Mouse (Mus musculus): ENCODE results near the gene Dnajc15. TPM values are rescaled to one million over a fixed set of nuclear protein-coding genes. Genes with fewer than 3 reads are reported as not detected.
"Not testable (repeated sequence)": the region's sequence is repeated elsewhere in the genome, so short reads cannot be mapped to it uniquely, and the experiment has no call there.

The Dnajc15 gene
- polyA plus RNA-seq, 1 experiment from 2014 or later, result 122 TPM

- 77% methylated on average over 3 of the region's 3 CpGs for WGBS
- no peak for ATAC-seq (ENCODE audit: extremely low read depth, insufficient number of reproducible peaks, low FRiP score, low TSS enrichment)
- no peak overlapping the region for H3K4me2 ChIP-seq
- H3K27ac ChIP-seq (replicated peaks), result no peak overlapping the region
- H3K9ac ChIP-seq, result no peak overlapping the region
- no peaks in the 10 kb centered on the region for H3K4me1 ChIP-seq
- no peaks in the 10 kb centered on the region for H3K36me3 ChIP-seq
- H3K9me3 ChIP-seq, result peaks cover 5% of the 10 kb centered on the region; the same call in 1 of the 2 replicates
- H3K27me3 ChIP-seq (replicated peaks), result no peaks in the 10 kb centered on the region
- H3K4me3 ChIP-seq, result no peak overlapping the region
Measured at GRCm38 (mm10) chr14:77886376-77886775, 11.5 kb upstream of the Dnajc15 start.

- no peak overlapping the region for H3K4me3 ChIP-seq
- no peak overlapping the region for H3K27ac ChIP-seq (replicated peaks)
- H3K4me1 ChIP-seq, result no peaks in the 10 kb centered on the region
- H3K9me3 ChIP-seq, result no peaks in the 10 kb centered on the region
- no peak for ATAC-seq (ENCODE audit: extremely low read depth, insufficient number of reproducible peaks, low FRiP score, low TSS enrichment)
- H3K36me3 ChIP-seq, result no peaks in the 10 kb centered on the region
- H3K27me3 ChIP-seq (replicated peaks), result no peaks in the 10 kb centered on the region
- 65% methylated on average over 6 of the region's 6 CpGs for WGBS
- H3K4me2 ChIP-seq, result no peak overlapping the region
- H3K9ac ChIP-seq, result no peak overlapping the region
Measured at GRCm38 (mm10) chr14:77882669-77883068, 7.7 kb upstream of the Dnajc15 start.

- H3K27me3 ChIP-seq (replicated peaks), result no peaks in the 10 kb centered on the region
- H3K4me2 ChIP-seq, result no peak overlapping the region
- 77% methylated on average over 1 of the region's 1 CpGs for WGBS
- H3K4me3 ChIP-seq, result no peak overlapping the region
- H3K4me1 ChIP-seq, result no peaks in the 10 kb centered on the region
- H3K9me3 ChIP-seq, result no peaks in the 10 kb centered on the region
- no peak for ATAC-seq (ENCODE audit: extremely low read depth, insufficient number of reproducible peaks, low FRiP score, low TSS enrichment)
- H3K27ac ChIP-seq (replicated peaks), result no peak overlapping the region
- H3K9ac ChIP-seq, result no peak overlapping the region
- no peaks in the 10 kb centered on the region for H3K36me3 ChIP-seq
Measured at GRCm38 (mm10) chr14:77881998-77882397, 7.1 kb upstream of the Dnajc15 start.

GRCm38 (mm10) chr14:77877876-77878275 is 3.0 kb upstream of the Dnajc15 start:
- 72% methylated on average over 2 of the region's 2 CpGs for WGBS

GRCm38 (mm10) chr14:77876199-77876598 is 1.3 kb upstream of the Dnajc15 start:
- H3K27ac ChIP-seq (replicated peaks), result no peak overlapping the region
- peaks cover 13% of the 10 kb centered on the region for H3K4me1 ChIP-seq
- H3K9me3 ChIP-seq, result no peaks in the 10 kb centered on the region
- H3K4me3 ChIP-seq, result no peak overlapping the region
- H3K9ac ChIP-seq, result no peak overlapping the region
- H3K4me2 ChIP-seq, result no peak overlapping the region
- no peaks in the 10 kb centered on the region for H3K27me3 ChIP-seq (replicated peaks)
- 88% methylated on average over 1 of the region's 1 CpGs for WGBS
- H3K36me3 ChIP-seq, result peaks cover 4% of the 10 kb centered on the region; the same call in 1 of the 2 replicates
- ATAC-seq (ENCODE audit: extremely low read depth, insufficient number of reproducible peaks, low FRiP score, low TSS enrichment), result no peak

More at GRCm38 (mm10) chr14:77877876-77878275, 3.0 kb upstream of the Dnajc15 start:
- not testable (repeated sequence) for H3K9me3 ChIP-seq; H3K9ac ChIP-seq; H3K27me3 ChIP-seq (replicated peaks); ATAC-seq (ENCODE audit: extremely low read depth, insufficient number of reproducible peaks, low FRiP score, low TSS enrichment); H3K4me2 ChIP-seq; H3K36me3 ChIP-seq; H3K27ac ChIP-seq (replicated peaks); H3K4me3 ChIP-seq
- H3K4me1 ChIP-seq, result peaks cover 13% of the 10 kb centered on the region

GRCm38 (mm10) chr14:77871380-77871975 is 3.4 kb downstream of the Dnajc15 start:
- Histone ChIP-seq H3K9me3 (no peaks in the 10 kb centered on the region), H3K9ac (no peak overlapping the region), H3K36me3 (peaks cover 19% of the 10 kb centered on the region; the same call in 1 of the 2 replicates), H3K4me3 (no peak overlapping the region), H3K27ac (replicated peaks) (no peak overlapping the region), H3K4me1 (peaks cover 13% of the 10 kb centered on the region), H3K27me3 (replicated peaks) (no peaks in the 10 kb centered on the region), H3K4me2 (no peak overlapping the region)
- no peak for ATAC-seq (ENCODE audit: extremely low read depth, insufficient number of reproducible peaks, low FRiP score, low TSS enrichment)
- 87% methylated on average over 6 of the region's 6 CpGs for WGBS

GRCm38 (mm10) chr14:77870926-77871325 is 4.0 kb downstream of the Dnajc15 start:
- Histone ChIP-seq H3K36me3 (peaks cover 19% of the 10 kb centered on the region; the same call in 1 of the 2 replicates), H3K27me3 (replicated peaks) (no peaks in the 10 kb centered on the region), H3K4me2 (no peak overlapping the region), H3K27ac (replicated peaks) (no peak overlapping the region), H3K9me3 (no peaks in the 10 kb centered on the region), H3K4me1 (peaks cover 13% of the 10 kb centered on the region), H3K9ac (no peak overlapping the region), H3K4me3 (no peak overlapping the region)
- no peak for ATAC-seq (ENCODE audit: extremely low read depth, insufficient number of reproducible peaks, low FRiP score, low TSS enrichment)
- WGBS, result 79% methylated on average over 3 of the region's 3 CpGs

- H3K9me3 ChIP-seq, result no peaks in the 10 kb centered on the region
- peaks cover 19% of the 10 kb centered on the region; the same call in 1 of the 2 replicates for H3K36me3 ChIP-seq
- H3K4me2 ChIP-seq, result no peak overlapping the region
- H3K9ac ChIP-seq, result no peak overlapping the region
- peaks cover 5% of the 10 kb centered on the region; the same call in 1 of the 2 replicates for H3K4me1 ChIP-seq
- 90% methylated on average over 5 of the region's 5 CpGs for WGBS
- ATAC-seq (ENCODE audit: extremely low read depth, insufficient number of reproducible peaks, low FRiP score, low TSS enrichment), result no peak
- no peak overlapping the region for H3K27ac ChIP-seq (replicated peaks)
- H3K4me3 ChIP-seq, result no peak overlapping the region
- no peaks in the 10 kb centered on the region for H3K27me3 ChIP-seq (replicated peaks)
Measured at GRCm38 (mm10) chr14:77867601-77868000, 7.3 kb downstream of the Dnajc15 start.

- peaks cover 10% of the 10 kb centered on the region for H3K4me1 ChIP-seq
- no peak for ATAC-seq (ENCODE audit: extremely low read depth, insufficient number of reproducible peaks, low FRiP score, low TSS enrichment)
- H3K36me3 ChIP-seq, result 0 out of 2 replicates have a peak, but pooled peaks cover 6% of the 10 kb centered on the region
- no peak overlapping the region for H3K4me2 ChIP-seq
- H3K9ac ChIP-seq, result no peak overlapping the region
- no peaks in the 10 kb centered on the region for H3K9me3 ChIP-seq
- WGBS, result 82% methylated on average over 6 of the region's 6 CpGs
- no peaks in the 10 kb centered on the region for H3K27me3 ChIP-seq (replicated peaks)
- H3K27ac ChIP-seq (replicated peaks), result no peak overlapping the region
- H3K4me3 ChIP-seq, result no peak overlapping the region
Measured at GRCm38 (mm10) chr14:77864510-77864909, 10.4 kb downstream of the Dnajc15 start.

- Histone ChIP-seq H3K9me3 (no peaks in the 10 kb centered on the region), H3K36me3 (0 out of 2 replicates have a peak, but pooled peaks cover 3% of the 10 kb centered on the region), H3K27me3 (replicated peaks) (no peaks in the 10 kb centered on the region), H3K4me2 (no peak overlapping the region), H3K4me1 (peaks cover 10% of the 10 kb centered on the region), H3K27ac (replicated peaks) (no peak overlapping the region), H3K9ac (no peak overlapping the region), H3K4me3 (no peak overlapping the region)
- ATAC-seq (ENCODE audit: extremely low read depth, insufficient number of reproducible peaks, low FRiP score, low TSS enrichment), result no peak
- WGBS, result 78% methylated on average over 3 of the region's 3 CpGs
Measured at GRCm38 (mm10) chr14:77864051-77864450, 10.9 kb downstream of the Dnajc15 start.

- H3K27ac ChIP-seq (replicated peaks), result no peak overlapping the region
- no peak overlapping the region for H3K4me2 ChIP-seq
- ATAC-seq (ENCODE audit: extremely low read depth, insufficient number of reproducible peaks, low FRiP score, low TSS enrichment), result no peak
- no peak overlapping the region for H3K4me3 ChIP-seq
- no peaks in the 10 kb centered on the region for H3K27me3 ChIP-seq (replicated peaks)
- 47% methylated on average over 5 of the region's 5 CpGs for WGBS
- no peaks in the 10 kb centered on the region for H3K9me3 ChIP-seq
- H3K36me3 ChIP-seq, result peaks cover 3% of the 10 kb centered on the region; the same call in 1 of the 2 replicates
- peaks cover 10% of the 10 kb centered on the region for H3K4me1 ChIP-seq
- H3K9ac ChIP-seq, result no peak overlapping the region
Measured at GRCm38 (mm10) chr14:77860841-77861560, 13.9 kb downstream of the Dnajc15 start.

Measured in heart, embryonic 13.5 days (tissue).